Mouse (Mus musculus): ENCODE results near the gene Serbp1.

GRCm38 (mm10) chr6:67300300-67300699 lies 62.3 kb downstream of the Serbp1 start:
- no peak for TF ChIP-seq POLR2A (IDR thresholded peaks at IDR 0.05; ENCODE audit: insufficient read length, low read depth)
- no peak for TF ChIP-seq MYOD1 (IDR thresholded peaks at IDR 0.05; ENCODE audit: control insufficient read depth in 1 of 3, insufficient read length in 2 of 3, low read depth in 2 of 3)
